Mouse (Mus musculus) Patski (cell line): Measurements from ENCODE around the gene Mus81. TPM values are rescaled to one million over a fixed set of nuclear protein-coding genes. Genes with fewer than 3 reads are reported as not detected.

Experiments
- ATAC-seq: fragments of 100-300 bp; one replicate; pipeline ENCODE4 v1.8.0; 2021
- CTCF ChIA-PET: fragments of 350-600 bp; sonication (Branson Sonifier 250); formaldehyde crosslinking; loops from one replicate; lab custom pipeline; 2022; ENCODE audit warnings: inconsistent platforms; lab: Charles Lee
- POLR2A ChIA-PET: fragments of 350-600 bp; sonication (Branson Sonifier 250); formaldehyde crosslinking; loops from one replicate; lab custom pipeline; 2022; ENCODE audit warnings: antibody characterized with exemption, inconsistent platforms; lab: Charles Lee
- DNase-seq: peaks from one replicate; pipeline ENCODE4 v3.0.0-alpha.2; 2011; ENCODE audit warnings: low read depth, low spot score
- H3K27me3 ChIP-seq: fragments of 371-371 bp; one replicate; pipeline ENCODE4 v1.5.1; 2021
- CTCF ChIP-seq: fragments of 100-300 bp; IDR thresholded peaks from one replicate; pipeline ENCODE4 v1.5.1; 2021
- in situ Hi-C: fragments of 300-500 bp; cut with MboI; formaldehyde crosslinking; loops from 3 replicates; pipeline ENCODE4 v1.11.1; 2018; ENCODE audit warnings: low pct_unique_long_range_greater_than_20kb, mixed read lengths
- polyA plus RNA-seq: library from polyadenylated mRNA; unstranded; gene quantifications from one replicate; pipeline ENCODE4 v1.2.3, GENCODE M21; 2021

Mus81 gene
- polyA plus RNA-seq, 1 experiment from 2014 or later, result 37.0 TPM

DNA sequence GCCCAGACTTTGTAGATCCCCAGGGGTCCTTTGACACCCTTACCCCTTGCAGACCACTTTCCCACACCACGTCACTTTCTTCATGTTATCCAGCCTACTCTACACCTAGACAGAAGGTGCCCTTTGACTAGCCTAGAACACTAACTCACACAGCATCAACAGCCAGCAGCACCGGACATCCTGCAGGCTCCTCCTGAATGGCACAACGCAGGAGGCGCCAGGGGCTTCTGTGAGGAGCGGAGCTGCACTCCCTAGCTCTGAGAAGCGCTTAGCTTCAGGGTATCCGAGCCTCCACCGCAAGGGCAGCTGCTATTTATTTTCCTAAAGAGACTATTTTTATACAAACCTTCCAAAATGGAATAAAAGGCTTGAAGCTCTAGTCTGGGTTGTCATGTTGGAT is 32.6 kb downstream of the Mus81 start:
- POLR2A ChIA-PET, result interaction anchor here (1.4 to 4.2 kb wide), 4 partner anchors 8 to 113 kb away, joined by 3 to 30 read pairs (median 20); partner anchors contain the start of genes Fosl1 and Mus81
- no peak for TF ChIP-seq CTCF
- no peak for ATAC-seq
- no peak for DNase-seq
- CTCF ChIA-PET, result interaction anchor here (2.6 to 6.6 kb wide), 2 partner anchors 23 to 26 kb away, joined by 12 to 62 read pairs; no protein-coding TSS in a partner anchor
- in situ Hi-C loops, result no loop called here
- H3K27me3 ChIP-seq, result no peaks in the 10 kb centered on the region

DNA sequence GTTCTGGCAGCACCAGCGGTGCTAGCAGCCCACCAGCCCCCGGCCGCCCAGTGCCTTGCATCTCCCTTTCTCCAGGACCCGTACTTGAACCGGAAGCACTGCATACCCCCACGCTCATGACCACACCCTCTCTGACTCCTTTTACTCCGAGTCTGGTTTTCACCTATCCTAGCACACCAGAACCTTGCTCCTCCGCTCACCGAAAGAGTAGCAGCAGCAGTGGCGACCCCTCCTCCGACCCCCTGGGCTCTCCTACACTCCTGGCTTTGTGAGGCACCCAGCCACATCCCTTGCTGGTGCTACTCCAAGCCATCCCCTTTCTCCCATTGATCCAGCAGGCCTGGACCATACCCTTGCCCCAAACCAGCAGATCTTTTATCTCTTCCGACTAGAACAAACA is 33.2 kb downstream of the Mus81 start:
- no peaks in the 10 kb centered on the region for H3K27me3 ChIP-seq
- CTCF ChIA-PET, result interaction anchor here (1.0 to 6.6 kb wide), 3 partner anchors 11 to 22 kb away, joined by 3 to 62 read pairs (median 3); no protein-coding TSS in a partner anchor
- in situ Hi-C loops, result no loop called here
- no peak for TF ChIP-seq CTCF
- POLR2A ChIA-PET, result interaction anchor here (2.7 to 4.2 kb wide), 3 partner anchors 7 to 33 kb away, joined by 16 to 30 read pairs (median 24); partner anchors contain the start of genes Fosl1 and Mus81
- ATAC-seq (no peak), DNase-seq (no peak)

DNA sequence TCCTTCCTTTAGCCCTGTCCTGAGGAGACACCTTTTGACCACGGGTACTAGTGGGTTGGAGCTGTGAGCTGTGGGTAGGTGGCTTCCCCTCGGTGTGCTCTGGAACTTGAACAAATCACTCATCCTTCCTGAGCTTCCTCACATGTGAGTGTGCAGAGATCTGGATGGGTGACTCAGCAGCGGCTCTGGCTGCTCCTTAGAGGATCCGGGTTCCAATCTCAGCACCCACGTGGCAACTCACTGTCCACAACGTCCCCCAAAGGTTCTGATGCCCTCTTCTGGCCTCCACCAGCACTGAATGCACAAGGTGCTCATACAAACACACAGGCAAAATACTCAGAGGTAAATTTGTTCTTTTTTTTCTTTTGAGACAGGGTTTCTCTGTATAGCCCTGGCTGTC is 36.4 kb downstream of the Mus81 start:
- DNase-seq (no peak), ATAC-seq (no peak)
- H3K27me3 ChIP-seq, result no peaks in the 10 kb centered on the region
- CTCF ChIA-PET, result interaction anchor here (1.4 to 2.1 kb wide), 5 partner anchors 10 to 77 kb away, joined by 3 to 9 read pairs (median 4); partner anchors contain the start of gene Mus81
- TF ChIP-seq CTCF, result no peak
- POLR2A ChIA-PET, result interaction anchor here (1.1 to 3.5 kb wide), 2 partner anchors 18 to 33 kb away, joined by 6 to 16 read pairs; no protein-coding TSS in a partner anchor
- in situ Hi-C loops, result no loop called here

GRCm38 (mm10) chr19:5449673-5450072 is 38.5 kb downstream of the Mus81 start:
- in situ Hi-C loops, result no loop called here
- ChIA-PET CTCF (interaction anchor here (1.1 to 7.2 kb wide), 2 partner anchors 17 to 22 kb away, joined by 4 to 64 read pairs; no protein-coding TSS in a partner anchor), POLR2A (interaction anchor here (0.6 to 3.5 kb wide), 3 partner anchors 16 to 24 kb away, joined by 3 to 16 read pairs (median 8); no protein-coding TSS in a partner anchor)
- no peak for DNase-seq
- no peak for ATAC-seq
- no peaks in the 10 kb centered on the region for H3K27me3 ChIP-seq
- no peak for TF ChIP-seq CTCF

- H3K27me3 ChIP-seq, result no peaks in the 10 kb centered on the region
- DNase-seq, result no peak
- CTCF ChIA-PET, result interaction anchor here (1.1 to 7.2 kb wide), 4 partner anchors 9 to 21 kb away, joined by 3 to 64 read pairs (median 9); partner anchors contain the start of gene Ccdc85b
- in situ Hi-C loops, result no loop called here
- TF ChIP-seq CTCF, result no peak
- no peak for ATAC-seq
- POLR2A ChIA-PET, result interaction anchor here (1.2 to 3.5 kb wide), 5 partner anchors 8 to 23 kb away, joined by 3 to 16 read pairs (median 8); partner anchors contain the start of gene Ccdc85b
These were observed 39.6 kb downstream of the Mus81 start for GRCm38 (mm10) chr19:5448354-5449150.

- ChIA-PET CTCF (interaction anchor here (1.1 to 7.2 kb wide), 3 partner anchors 9 to 16 kb away, joined by 3 to 64 read pairs (median 14); partner anchors contain the start of gene Ccdc85b), POLR2A (interaction anchor here (1.2 to 2.8 kb wide), 5 partner anchors 9 to 22 kb away, joined by 3 to 16 read pairs (median 4); partner anchors contain the start of gene Ccdc85b)
- ATAC-seq, result peak; percentile 15
- no peaks in the 10 kb centered on the region for H3K27me3 ChIP-seq
- in situ Hi-C loops, result no loop called here
- no peak for TF ChIP-seq CTCF
- DNase-seq, result no peak
These were observed 40.5 kb downstream of the Mus81 start, which contains the start of gene Fosl1 for GRCm38 (mm10) chr19:5447515-5448353. Gene Fosl1, plus strand, starts transcription at chr19:5447547.

DNA sequence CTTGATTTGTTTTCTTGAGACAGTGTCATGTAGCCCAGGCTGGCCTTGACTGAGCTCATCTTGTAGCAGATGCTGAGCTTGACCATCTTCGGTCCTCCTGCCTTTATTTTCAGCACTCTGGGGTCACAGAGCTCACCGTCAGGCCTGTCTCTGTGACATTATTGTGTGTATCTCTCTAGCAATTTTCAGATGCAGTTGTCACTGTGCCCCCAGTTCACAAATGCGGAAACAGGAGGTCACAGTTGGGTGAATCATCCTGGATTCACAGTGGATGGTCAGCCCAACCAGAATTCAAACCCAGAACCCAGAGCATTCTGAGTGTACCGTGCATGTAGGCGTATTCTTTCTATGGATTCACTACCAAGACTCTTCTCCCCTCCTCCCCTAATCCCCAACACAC is 42.5 kb downstream of the Mus81 start:
- DNase-seq (no peak), ATAC-seq (no peak)
- TF ChIP-seq CTCF, result no peak
- ChIA-PET POLR2A (interaction anchor here (0.6 to 1.7 kb wide), 4 partner anchors 9 to 510 kb away, joined by 3 to 9 read pairs (median 6); partner anchors contain the start of gene Ccdc85b), CTCF (interaction anchor here (0.9 to 7.2 kb wide), 6 partner anchors 11 to 42 kb away, joined by 3 to 64 read pairs (median 8); partner anchors contain the start of genes Ccdc85b, Fibp and Mus81)
- in situ Hi-C loops, result no loop called here
- H3K27me3 ChIP-seq, result no peaks in the 10 kb centered on the region

DNA sequence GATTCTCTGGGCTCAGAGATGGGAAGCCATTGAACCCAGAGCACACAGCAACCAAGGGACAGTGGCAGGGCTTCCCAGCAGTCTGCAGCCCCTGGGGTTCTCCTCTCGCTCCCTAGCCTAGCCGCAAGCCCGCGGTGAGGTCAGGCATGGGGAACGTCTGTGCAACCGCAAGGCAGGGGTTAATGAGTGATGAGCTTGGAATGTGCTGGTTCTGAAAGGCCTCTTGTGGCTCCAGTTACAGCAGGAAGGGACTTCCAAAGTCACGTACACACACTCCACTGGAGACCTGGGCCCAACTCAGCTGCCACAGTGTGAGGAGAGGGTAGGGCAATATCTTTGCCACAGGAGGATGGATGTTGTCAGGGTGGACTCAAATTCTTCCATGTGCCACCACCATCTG is 43.2 kb downstream of the Mus81 start:
- ChIA-PET CTCF (interaction anchor here (0.9 to 7.2 kb wide), 7 partner anchors 9 to 43 kb away, joined by 3 to 64 read pairs (median 7); partner anchors contain the start of genes Ccdc85b, Fibp and Mus81), POLR2A (interaction anchor here (0.6 to 1.7 kb wide), 3 partner anchors 9 to 510 kb away, joined by 3 to 9 read pairs (median 5); partner anchors contain the start of gene Ccdc85b)
- no peak for DNase-seq
- TF ChIP-seq CTCF, result no peak
- H3K27me3 ChIP-seq, result no peaks in the 10 kb centered on the region
- peak; percentile 75 for ATAC-seq
- in situ Hi-C loops, result no loop called here

GRCm38 (mm10) chr19:5444371-5444908 is 43.8 kb downstream of the Mus81 start:
- no peaks in the 10 kb centered on the region for H3K27me3 ChIP-seq
- in situ Hi-C loops, result no loop called here
- no peak for TF ChIP-seq CTCF
- DNase-seq (no peak), ATAC-seq (no peak)
- POLR2A ChIA-PET, result interaction anchor here (1.7 kb wide), 1 partner anchor 13 kb away, joined by 9 read pairs; the partner anchor contains the start of gene Ccdc85b
- CTCF ChIA-PET, result interaction anchor here (1.4 to 7.2 kb wide), 3 partner anchors 10 to 43 kb away, joined by 3 to 64 read pairs (median 8); partner anchors contain the start of gene Mus81
